Mouse (Mus musculus): ENCODE measurements around the gene Esrrg.

Gene Esrrg

GRCm38 (mm10) chr1:187836384-187836783, 227.8 kb downstream of the Esrrg start:
- no peak for DNase-seq

GRCm38 (mm10) chr1:187836876-187837275, 228.3 kb downstream of the Esrrg start:
- peak; percentile 34 for DNase-seq

GRCm38 (mm10) chr1:187841629-187842028, 233.0 kb downstream of the Esrrg start:
- DNase-seq: no peak

- no peak for DNase-seq
These were observed 234.1 kb downstream of the Esrrg start for GRCm38 (mm10) chr1:187842702-187843101.

- DNase-seq: peak; percentile 31
These were observed 245.6 kb downstream of the Esrrg start for GRCm38 (mm10) chr1:187854148-187854547.

GRCm38 (mm10) chr1:187862339-187862738, 253.7 kb downstream of the Esrrg start:
- DNase-seq: no peak

- no peak for DNase-seq
These were observed 259.8 kb downstream of the Esrrg start for GRCm38 (mm10) chr1:187868427-187868826.

- DNase-seq: no peak
These were observed 263.6 kb downstream of the Esrrg start for GRCm38 (mm10) chr1:187872208-187872607.

GRCm38 (mm10) chr1:187872744-187873143, 264.2 kb downstream of the Esrrg start:
- no peak for DNase-seq

GRCm38 (mm10) chr1:187873770-187874169, 265.2 kb downstream of the Esrrg start:
- no peak for DNase-seq

- no peak for DNase-seq
These were observed 278.7 kb downstream of the Esrrg start for GRCm38 (mm10) chr1:187887270-187887669.

GRCm38 (mm10) chr1:187888142-187888541, 279.6 kb downstream of the Esrrg start:
- DNase-seq: no peak

GRCm38 (mm10) chr1:187889096-187889495, 280.5 kb downstream of the Esrrg start:
- no peak for DNase-seq

- no peak for DNase-seq
These were observed 282.7 kb downstream of the Esrrg start for GRCm38 (mm10) chr1:187891262-187891661.

GRCm38 (mm10) chr1:187895459-187895858, 286.9 kb downstream of the Esrrg start:
- DNase-seq: no peak

- DNase-seq: no peak
These were observed 287.7 kb downstream of the Esrrg start for GRCm38 (mm10) chr1:187896291-187896690.

GRCm38 (mm10) chr1:187896910-187897309, 288.3 kb downstream of the Esrrg start:
- DNase-seq: no peak

GRCm38 (mm10) chr1:187899541-187899940, 290.9 kb downstream of the Esrrg start:
- no peak for DNase-seq

GRCm38 (mm10) chr1:187900756-187901155, 292.2 kb downstream of the Esrrg start:
- peak; percentile 13 for DNase-seq

- DNase-seq: no peak
These were observed 293.6 kb downstream of the Esrrg start for GRCm38 (mm10) chr1:187902176-187902575.

GRCm38 (mm10) chr1:187904731-187905130, 296.1 kb downstream of the Esrrg start:
- no peak for DNase-seq

- DNase-seq: peak; percentile 39
These were observed 298.8 kb downstream of the Esrrg start for GRCm38 (mm10) chr1:187907407-187907806.

GRCm38 (mm10) chr1:187907871-187908270, 299.3 kb downstream of the Esrrg start:
- DNase-seq: peak; percentile 76

GRCm38 (mm10) chr1:187910718-187911117, 302.1 kb downstream of the Esrrg start:
- no peak for DNase-seq

GRCm38 (mm10) chr1:187911201-187911600, 302.6 kb downstream of the Esrrg start:
- DNase-seq: no peak

- no peak for DNase-seq
These were observed 309.7 kb downstream of the Esrrg start for GRCm38 (mm10) chr1:187918303-187918702.
